Mouse (Mus musculus): ENCODE measurements around the gene Rpl31. TPM values are rescaled to one million over a fixed set of nuclear protein-coding genes. Genes with fewer than 3 reads are reported as not detected.

Gene Rpl31
- polyA plus RNA-seq, 1 experiment = 1,915 TPM

DNA sequence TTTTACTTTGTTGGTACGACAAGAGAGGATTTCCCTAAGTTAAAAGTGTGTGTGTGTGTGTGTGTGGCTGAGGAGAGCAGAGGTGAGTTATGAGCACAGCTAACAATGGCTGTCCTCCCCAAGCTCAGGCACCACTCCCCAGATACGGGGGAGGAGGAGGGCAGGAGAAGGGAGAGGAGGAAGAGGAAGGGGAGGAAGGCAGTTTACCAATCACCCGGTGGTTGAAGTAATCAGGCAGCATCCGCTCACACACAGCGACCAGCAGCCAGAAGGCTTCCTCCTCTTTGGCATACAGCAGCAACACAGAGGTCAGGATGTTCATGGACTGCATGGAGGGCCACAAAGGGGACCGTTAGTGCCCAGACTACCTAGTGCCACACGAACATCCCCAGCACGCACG, 17.3 kb downstream of the Rpl31 start:
- H3K36me3 ChIP-seq (ENCODE audit: control insufficient read depth, insufficient read depth) = no peaks in the 10 kb centered on the region
- no peak overlapping the region for H3ac ChIP-seq (ENCODE audit: control insufficient read depth, insufficient read length, low read depth)
- no peak for TF ChIP-seq MYOG (IDR thresholded peaks at IDR 0.05; ENCODE audit: control insufficient read depth, extremely low read depth, insufficient read length)
- no peak for TF ChIP-seq FOSL1 (IDR thresholded peaks at IDR 0.05; ENCODE audit: insufficient read depth, low read length, poor library complexity, severe bottlenecking)
- TF ChIP-seq CEBPB (IDR thresholded peaks at IDR 0.05; ENCODE audit: low read depth) = no peak
- no peak for TF ChIP-seq MYOD1 (IDR thresholded peaks at IDR 0.05; ENCODE audit: control insufficient read depth, insufficient read length, low read depth)
- no peak for TF ChIP-seq USF1 (IDR thresholded peaks at IDR 0.05; ENCODE audit: low read depth)
- H3K4me3 ChIP-seq (ENCODE audit: insufficient read depth, poor library complexity, severe bottlenecking) = no peak overlapping the region
- H3K79me3 ChIP-seq (ENCODE audit: low read depth) = no peaks in the 10 kb centered on the region
- H3K79me2 ChIP-seq (ENCODE audit: control insufficient read depth, insufficient read depth) = no peaks in the 10 kb centered on the region
- H3K27me3 ChIP-seq (ENCODE audit: control insufficient read depth, insufficient read depth, insufficient read length) = no peaks in the 10 kb centered on the region

DNA sequence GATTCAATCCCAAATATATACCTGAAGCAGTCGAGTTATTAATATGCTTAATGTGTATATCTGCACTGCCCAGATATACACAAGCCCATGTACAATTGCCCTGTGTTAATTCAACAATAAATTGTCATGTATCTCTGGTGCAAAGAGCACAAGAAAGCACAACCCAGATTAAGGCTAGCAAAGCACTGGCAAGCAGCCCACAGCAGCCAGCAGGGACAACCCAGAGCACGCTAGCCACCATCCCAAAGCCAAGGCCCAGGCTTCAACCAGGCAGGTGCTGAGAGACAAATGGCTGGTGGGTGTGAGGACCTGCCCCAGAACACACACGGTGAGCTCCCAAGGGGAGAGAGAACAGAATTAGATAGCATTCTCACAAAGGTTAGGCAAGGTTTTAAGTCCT, 18.8 kb downstream of the Rpl31 start:
- TF ChIP-seq MYOG (IDR thresholded peaks at IDR 0.05; ENCODE audit: control insufficient read depth, extremely low read depth, insufficient read length) (no peak), MAX (IDR thresholded peaks at IDR 0.05) (no peak), FOSL1 (IDR thresholded peaks at IDR 0.05; ENCODE audit: insufficient read depth, low read length, poor library complexity, severe bottlenecking) (no peak), CEBPB (IDR thresholded peaks at IDR 0.05; ENCODE audit: low read depth) (no peak), MYOD1 (IDR thresholded peaks at IDR 0.05; ENCODE audit: control insufficient read depth, insufficient read length, low read depth) (no peak), USF1 (IDR thresholded peaks at IDR 0.05; ENCODE audit: low read depth) (no peak), CTCF (IDR thresholded peaks at IDR 0.05; ENCODE audit: control insufficient read depth, insufficient read depth, insufficient read length) (no peak)
- no peaks in the 10 kb centered on the region for H3K79me3 ChIP-seq (ENCODE audit: low read depth)
- no peaks in the 10 kb centered on the region for H3K36me3 ChIP-seq (ENCODE audit: control insufficient read depth, insufficient read depth)
- no peaks in the 10 kb centered on the region for H3K27me3 ChIP-seq (ENCODE audit: control insufficient read depth, insufficient read depth, insufficient read length)
- H3K79me2 ChIP-seq (ENCODE audit: control insufficient read depth, insufficient read depth) = no peaks in the 10 kb centered on the region
- H3ac ChIP-seq (ENCODE audit: control insufficient read depth, insufficient read length, low read depth) = no peak overlapping the region
- no peak overlapping the region for H3K4me3 ChIP-seq (ENCODE audit: insufficient read depth, poor library complexity, severe bottlenecking)

GRCm38 (mm10) chr1:39387497-39387896, 19.9 kb downstream of the Rpl31 start:
- no peaks in the 10 kb centered on the region for H3K36me3 ChIP-seq (ENCODE audit: control insufficient read depth, insufficient read depth)
- H3K27me3 ChIP-seq (ENCODE audit: control insufficient read depth, insufficient read depth, insufficient read length) = no peaks in the 10 kb centered on the region
- no peak overlapping the region for H3ac ChIP-seq (ENCODE audit: control insufficient read depth, insufficient read length, low read depth)
- no peaks in the 10 kb centered on the region for H3K79me2 ChIP-seq (ENCODE audit: control insufficient read depth, insufficient read depth)
- no peaks in the 10 kb centered on the region for H3K79me3 ChIP-seq (ENCODE audit: low read depth)
- no peak overlapping the region for H3K4me3 ChIP-seq (ENCODE audit: insufficient read depth, poor library complexity, severe bottlenecking)
- TF ChIP-seq CEBPB (IDR thresholded peaks at IDR 0.05; ENCODE audit: low read depth) = no peak
- TF ChIP-seq FOSL1 (IDR thresholded peaks at IDR 0.05; ENCODE audit: insufficient read depth, low read length, poor library complexity, severe bottlenecking) = no peak
- TF ChIP-seq MYOD1 (IDR thresholded peaks at IDR 0.05; ENCODE audit: control insufficient read depth, insufficient read length, low read depth) = no peak
- no peak for TF ChIP-seq CTCF (IDR thresholded peaks at IDR 0.05; ENCODE audit: control insufficient read depth, insufficient read depth, insufficient read length)
- no peak for TF ChIP-seq USF1 (IDR thresholded peaks at IDR 0.05; ENCODE audit: low read depth)
- no peak for TF ChIP-seq MYOG (IDR thresholded peaks at IDR 0.05; ENCODE audit: control insufficient read depth, extremely low read depth, insufficient read length)

DNA sequence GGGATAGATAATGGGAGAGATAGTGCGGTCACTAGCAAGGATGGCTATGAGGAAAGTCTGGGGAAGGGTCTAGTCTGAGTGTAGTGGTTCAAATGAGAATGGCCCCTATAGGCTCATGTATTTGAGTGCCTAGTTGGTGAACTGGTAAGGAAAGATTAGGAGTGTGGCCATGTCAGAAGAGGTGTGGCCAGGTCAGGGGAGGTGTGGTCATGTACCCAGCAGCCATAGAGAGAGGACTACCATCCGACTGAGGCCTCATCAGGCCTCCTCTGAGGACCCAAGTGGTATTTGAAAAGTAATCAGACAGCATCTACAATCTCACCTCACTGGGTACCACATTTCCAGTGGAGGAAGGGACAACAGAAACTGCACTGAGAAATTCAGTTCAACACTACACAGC, 20.5 kb downstream of the Rpl31 start:
- Histone ChIP-seq H3K27me3 (ENCODE audit: control insufficient read depth, insufficient read depth, insufficient read length) (no peaks in the 10 kb centered on the region), H3K36me3 (ENCODE audit: control insufficient read depth, insufficient read depth) (no peaks in the 10 kb centered on the region), H3K79me3 (ENCODE audit: low read depth) (no peaks in the 10 kb centered on the region), H3K79me2 (ENCODE audit: control insufficient read depth, insufficient read depth) (no peaks in the 10 kb centered on the region), H3K4me3 (ENCODE audit: insufficient read depth, poor library complexity, severe bottlenecking) (no peak overlapping the region), H3ac (ENCODE audit: control insufficient read depth, insufficient read length, low read depth) (no peak overlapping the region)
- TF ChIP-seq USF1 (IDR thresholded peaks at IDR 0.05; ENCODE audit: low read depth) = no peak
- no peak for TF ChIP-seq MYOG (IDR thresholded peaks at IDR 0.05; ENCODE audit: control insufficient read depth, extremely low read depth, insufficient read length)
- no peak for TF ChIP-seq CEBPB (IDR thresholded peaks at IDR 0.05; ENCODE audit: low read depth)
- no peak for TF ChIP-seq MYOD1 (IDR thresholded peaks at IDR 0.05; ENCODE audit: control insufficient read depth, insufficient read length, low read depth)
- no peak for TF ChIP-seq FOSL1 (IDR thresholded peaks at IDR 0.05; ENCODE audit: insufficient read depth, low read length, poor library complexity, severe bottlenecking)
- no peak for TF ChIP-seq CTCF (IDR thresholded peaks at IDR 0.05; ENCODE audit: control insufficient read depth, insufficient read depth, insufficient read length)
- TF ChIP-seq MAX (IDR thresholded peaks at IDR 0.05) = no peak

DNA sequence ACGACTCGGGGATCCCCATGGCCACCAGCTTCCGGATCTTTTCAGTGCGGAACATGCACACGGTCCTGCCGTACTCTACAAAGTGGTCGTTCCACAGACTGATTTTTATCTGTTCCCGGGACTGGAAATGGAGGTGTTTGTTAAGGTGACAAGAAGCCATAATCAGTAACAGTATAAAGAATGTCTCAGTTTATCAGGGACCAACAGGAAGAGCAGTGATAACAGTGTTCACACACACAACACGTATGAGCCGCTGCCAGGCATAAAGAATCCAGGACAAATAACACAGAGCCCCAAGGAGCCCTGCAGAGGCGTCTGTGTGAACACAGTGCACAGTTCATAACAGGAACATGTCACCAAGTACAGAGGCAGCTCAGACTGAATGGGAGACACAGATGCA, 21.7 kb downstream of the Rpl31 start:
- no peak overlapping the region for H3ac ChIP-seq (ENCODE audit: control insufficient read depth, insufficient read length, low read depth)
- H3K79me3 ChIP-seq (ENCODE audit: low read depth) = no peaks in the 10 kb centered on the region
- H3K79me2 ChIP-seq (ENCODE audit: control insufficient read depth, insufficient read depth) = no peaks in the 10 kb centered on the region
- H3K36me3 ChIP-seq (ENCODE audit: control insufficient read depth, insufficient read depth) = no peaks in the 10 kb centered on the region
- TF ChIP-seq MYOG (IDR thresholded peaks at IDR 0.05; ENCODE audit: control insufficient read depth, extremely low read depth, insufficient read length) (no peak), USF1 (IDR thresholded peaks at IDR 0.05; ENCODE audit: low read depth) (no peak), MAX (IDR thresholded peaks at IDR 0.05) (no peak), CTCF (IDR thresholded peaks at IDR 0.05; ENCODE audit: control insufficient read depth, insufficient read depth, insufficient read length) (no peak), FOSL1 (IDR thresholded peaks at IDR 0.05; ENCODE audit: insufficient read depth, low read length, poor library complexity, severe bottlenecking) (no peak), CEBPB (IDR thresholded peaks at IDR 0.05; ENCODE audit: low read depth) (no peak), MYOD1 (IDR thresholded peaks at IDR 0.05; ENCODE audit: control insufficient read depth, insufficient read length, low read depth) (no peak)
- no peak overlapping the region for H3K4me3 ChIP-seq (ENCODE audit: insufficient read depth, poor library complexity, severe bottlenecking)
- no peaks in the 10 kb centered on the region for H3K27me3 ChIP-seq (ENCODE audit: control insufficient read depth, insufficient read depth, insufficient read length)

DNA sequence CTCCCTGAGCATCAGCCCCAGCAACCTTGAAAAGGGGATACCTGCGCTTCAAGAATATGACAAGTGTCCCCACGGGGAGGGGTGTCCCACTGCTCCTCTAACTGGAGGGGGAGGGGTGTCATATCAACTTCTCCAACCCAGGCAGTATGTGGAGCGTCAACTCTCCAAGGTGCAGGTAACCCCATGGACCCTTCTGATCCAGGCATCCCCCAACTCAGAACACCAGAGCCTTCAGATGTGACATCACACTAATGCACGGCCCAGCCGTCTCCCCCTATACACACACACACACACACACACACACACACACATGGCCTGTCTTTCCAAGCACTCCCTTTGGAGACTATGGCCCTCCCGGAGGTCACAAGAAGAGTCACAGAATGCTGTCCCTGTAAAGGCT, 24.0 kb downstream of the Rpl31 start:
- Histone ChIP-seq H3ac (ENCODE audit: control insufficient read depth, insufficient read length, low read depth) (no peak overlapping the region), H3K79me2 (ENCODE audit: control insufficient read depth, insufficient read depth) (no peaks in the 10 kb centered on the region), H3K36me3 (ENCODE audit: control insufficient read depth, insufficient read depth) (no peaks in the 10 kb centered on the region), H3K79me3 (ENCODE audit: low read depth) (no peaks in the 10 kb centered on the region), H3K4me3 (ENCODE audit: insufficient read depth, poor library complexity, severe bottlenecking) (no peak overlapping the region), H3K27me3 (ENCODE audit: control insufficient read depth, insufficient read depth, insufficient read length) (no peaks in the 10 kb centered on the region)
- no peak for TF ChIP-seq USF1 (IDR thresholded peaks at IDR 0.05; ENCODE audit: low read depth)
- TF ChIP-seq MYOD1 (IDR thresholded peaks at IDR 0.05; ENCODE audit: control insufficient read depth, insufficient read length, low read depth) = no peak
- TF ChIP-seq FOSL1 (IDR thresholded peaks at IDR 0.05; ENCODE audit: insufficient read depth, low read length, poor library complexity, severe bottlenecking) = no peak
- TF ChIP-seq MYOG (IDR thresholded peaks at IDR 0.05; ENCODE audit: control insufficient read depth, extremely low read depth, insufficient read length) = no peak
- no peak for TF ChIP-seq CEBPB (IDR thresholded peaks at IDR 0.05; ENCODE audit: low read depth)
- no peak for TF ChIP-seq MAX (IDR thresholded peaks at IDR 0.05)
- TF ChIP-seq CTCF (IDR thresholded peaks at IDR 0.05; ENCODE audit: control insufficient read depth, insufficient read depth, insufficient read length) = no peak
